Mouse (Mus musculus): ENCODE results near the gene Inpp5f.
"Not testable (repeated sequence)": the region's sequence is repeated elsewhere in the genome, so short reads cannot be mapped to it uniquely, and the experiment has no call there.

Gene Inpp5f

DNA sequence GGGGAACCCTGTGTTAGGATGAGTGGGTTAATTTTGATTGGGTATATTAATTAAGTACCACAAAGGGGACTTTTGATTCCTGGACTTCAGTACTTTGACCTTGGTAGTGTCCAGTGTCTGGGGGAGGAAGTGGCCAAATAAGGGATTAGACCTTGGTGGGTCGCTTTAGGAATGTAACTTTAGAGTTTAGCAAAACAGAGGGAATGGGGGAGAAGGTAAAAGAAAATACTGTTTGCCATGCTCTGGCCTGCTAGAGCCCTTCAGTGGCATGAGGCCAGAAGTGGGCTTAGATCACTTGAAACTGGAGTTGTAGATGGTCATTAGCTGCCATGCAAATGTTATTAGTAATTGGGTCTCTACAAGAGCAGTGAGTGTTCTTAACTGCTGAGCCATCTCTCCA is 45.8 kb downstream of the Inpp5f start:
- DNase-seq (ENCODE audit: extremely low spot score, low spot score) = no peak

DNA sequence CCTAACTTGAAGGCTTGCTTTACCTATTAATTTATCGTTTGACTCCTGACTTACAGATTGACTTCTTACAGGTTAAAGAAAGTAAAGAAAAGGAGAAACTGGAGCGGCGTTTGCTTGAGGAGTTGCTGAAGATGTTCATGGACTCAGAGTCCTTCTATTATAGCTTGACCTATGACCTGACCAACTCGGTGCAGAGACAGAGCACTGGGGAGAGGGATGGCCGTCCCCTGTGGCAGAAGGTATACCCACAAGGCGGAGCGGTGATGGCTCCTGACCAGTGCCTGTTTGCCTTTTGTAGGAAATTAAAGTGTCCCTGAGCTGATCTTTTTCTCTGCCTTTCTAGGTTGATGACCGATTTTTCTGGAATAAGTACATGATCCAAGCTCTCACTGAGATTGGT is 52.8 kb downstream of the Inpp5f start:
- no peak for DNase-seq (ENCODE audit: extremely low spot score, low spot score)

- DNase-seq (ENCODE audit: extremely low spot score, low spot score) = no peak
Measured at GRCm38 (mm10) chr7:128664861-128665377, 53.8 kb downstream of the Inpp5f start.

DNA sequence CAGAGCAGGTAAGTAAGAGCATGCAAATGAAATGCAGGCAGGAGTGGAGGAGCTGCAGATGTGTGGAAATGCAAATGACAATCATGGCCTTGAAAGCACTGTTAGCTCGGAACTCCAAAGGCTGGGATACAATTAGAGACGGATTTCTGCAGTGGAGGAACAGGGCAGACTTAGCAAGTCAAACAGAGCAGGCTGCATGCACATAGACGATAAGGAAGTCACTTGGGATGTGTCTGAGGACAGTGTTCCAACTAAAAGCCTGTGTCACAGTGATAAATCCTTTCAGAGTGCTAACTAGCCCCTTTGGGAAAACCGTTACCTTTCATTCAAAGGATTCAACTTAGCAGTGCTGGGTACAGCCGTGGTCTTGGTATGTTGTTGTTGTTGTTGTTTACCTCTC is 56.7 kb downstream of the Inpp5f start:
- no peak for DNase-seq (ENCODE audit: extremely low spot score, low spot score)

DNA sequence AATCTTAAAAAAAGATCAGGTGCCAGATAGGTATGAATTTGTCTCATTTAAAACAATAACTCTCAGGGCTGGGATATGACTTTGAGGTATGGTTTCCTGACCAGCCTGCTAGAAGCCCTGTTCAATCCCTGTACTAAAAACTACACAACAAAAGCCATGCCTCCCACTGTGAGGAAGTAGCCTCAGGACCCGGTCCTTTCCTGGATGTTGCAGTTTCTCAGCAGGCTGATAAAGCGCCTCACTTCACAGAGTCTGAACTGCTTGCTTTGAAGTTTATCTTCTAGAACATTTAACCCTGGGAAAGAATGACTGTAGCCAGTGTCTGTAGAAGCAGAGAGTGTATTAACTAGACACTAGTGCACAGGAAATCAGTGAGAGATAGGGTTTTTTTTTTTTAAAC is 57.7 kb downstream of the Inpp5f start:
- DNase-seq (ENCODE audit: extremely low spot score, low spot score) = no peak

DNA sequence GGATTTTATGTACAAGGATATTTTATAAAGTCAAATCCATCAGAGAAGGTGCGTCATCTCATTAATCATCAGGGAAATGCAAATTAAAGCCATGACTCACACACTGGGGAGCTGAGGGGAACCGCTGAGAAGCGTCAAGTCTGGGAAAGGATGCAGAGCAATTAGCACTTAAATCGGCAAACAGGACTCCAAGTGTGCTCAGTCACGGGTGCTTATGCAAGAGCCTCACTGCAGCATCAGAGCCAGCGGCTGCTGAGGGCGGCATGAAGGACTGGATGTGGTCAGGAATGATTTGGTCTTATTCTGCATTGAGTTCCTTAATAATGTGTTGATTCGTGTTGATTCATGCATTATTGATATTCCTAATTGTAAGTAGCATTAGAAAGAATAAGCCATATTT is 60.8 kb downstream of the Inpp5f start:
- no peak for DNase-seq (ENCODE audit: extremely low spot score, low spot score)

- peak; percentile 44 for DNase-seq (ENCODE audit: extremely low spot score, low spot score)
Measured at GRCm38 (mm10) chr7:128672408-128673010, 61.4 kb downstream of the Inpp5f start.

DNA sequence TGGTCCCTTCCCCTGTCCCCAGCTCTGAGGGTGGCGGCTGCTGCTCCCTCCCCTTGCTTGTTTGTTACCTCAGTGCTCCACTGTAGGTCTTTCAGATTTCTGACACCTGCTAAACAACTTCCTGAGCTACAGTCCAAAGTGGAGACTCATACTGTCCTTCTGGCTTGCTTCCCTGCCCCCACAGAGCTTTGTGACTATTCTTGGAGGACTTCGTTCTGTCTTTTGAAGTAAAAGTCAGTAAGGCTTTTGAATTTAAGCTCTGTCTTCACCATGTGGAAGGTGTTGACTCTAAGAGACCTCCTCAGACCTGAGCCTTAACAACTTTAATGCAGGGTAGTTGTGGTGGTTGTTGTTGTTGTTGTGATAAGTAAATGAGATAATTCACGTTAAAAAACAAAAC is 67.4 kb downstream of the Inpp5f start:
- no peak for DNase-seq (ENCODE audit: extremely low spot score, low spot score)

- peak; percentile 78 for DNase-seq (ENCODE audit: extremely low spot score, low spot score)
Measured at GRCm38 (mm10) chr7:128687821-128688564, 76.9 kb downstream of the Inpp5f start.

- no peak for DNase-seq (ENCODE audit: extremely low spot score, low spot score)
Measured at GRCm38 (mm10) chr7:128689347-128689746, 78.2 kb downstream of the Inpp5f start.

DNA sequence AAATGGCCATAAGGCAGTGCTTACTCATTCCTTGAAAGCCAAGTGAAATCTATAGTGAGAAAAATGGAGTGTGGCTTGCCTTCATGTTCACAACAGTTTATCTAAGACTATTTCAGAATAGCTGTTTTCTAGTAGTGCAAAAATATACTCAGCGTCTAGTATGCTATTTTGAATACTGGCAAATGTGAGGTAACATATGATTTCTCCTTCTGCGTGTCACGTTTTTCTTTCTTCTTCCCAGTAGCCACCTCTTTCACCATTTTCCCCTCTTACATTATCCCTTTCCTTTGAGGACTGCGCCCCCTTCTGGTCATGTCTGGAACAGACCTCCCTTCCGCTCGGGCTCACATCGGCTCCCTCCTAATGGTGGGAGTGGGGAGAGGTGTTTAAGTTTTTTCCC is 78.9 kb downstream of the Inpp5f start:
- peak; percentile 88 for DNase-seq (ENCODE audit: extremely low spot score, low spot score)

DNA sequence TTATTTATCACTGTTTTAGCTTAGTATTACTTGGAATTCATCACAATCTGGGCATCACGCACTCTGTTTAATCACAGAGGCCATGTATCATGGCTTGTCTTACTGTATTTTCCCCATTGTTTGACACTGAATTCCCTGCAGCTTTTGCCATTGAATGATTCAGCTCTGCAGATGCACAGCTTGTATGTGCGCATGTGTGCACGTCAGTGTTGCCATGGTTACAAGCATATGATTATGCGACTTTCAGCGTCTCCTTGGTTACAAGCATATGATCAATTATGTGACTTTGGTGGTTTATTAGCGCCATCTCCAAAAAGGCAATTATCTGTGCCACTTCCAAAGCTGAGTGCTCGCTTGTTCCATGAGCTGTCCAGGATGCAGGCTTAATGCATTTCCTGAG is 79.7 kb downstream of the Inpp5f start:
- peak; percentile 24 for DNase-seq (ENCODE audit: extremely low spot score, low spot score)

- no peak for DNase-seq (ENCODE audit: extremely low spot score, low spot score)
Measured at GRCm38 (mm10) chr7:128692163-128692562, 81.0 kb downstream of the Inpp5f start.

DNA sequence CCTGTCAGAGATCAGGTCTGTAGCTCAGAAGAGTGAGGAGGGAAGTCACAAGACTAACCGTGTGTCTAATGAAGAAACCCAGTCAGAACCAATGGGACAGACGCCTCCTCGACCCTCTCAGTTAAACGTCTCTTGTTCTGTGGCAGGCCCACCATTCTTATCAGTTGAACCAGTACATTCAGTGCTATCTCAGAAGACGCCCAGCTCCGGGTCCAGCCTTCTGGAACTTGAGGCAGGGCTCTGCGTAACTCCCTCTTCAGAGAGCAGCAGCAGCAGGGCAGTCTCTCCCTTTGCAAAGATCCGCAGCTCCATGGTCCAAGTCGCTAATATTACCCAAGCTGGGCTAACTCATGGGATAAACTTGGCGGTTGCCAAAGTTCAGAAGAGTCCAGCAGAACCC is 83.7 kb downstream of the Inpp5f start:
- no peak for DNase-seq (ENCODE audit: extremely low spot score, low spot score)

GRCm38 (mm10) chr7:128699959-128700358 is 88.8 kb downstream of the Inpp5f start:
- not testable (repeated sequence) for DNase-seq (ENCODE audit: extremely low spot score, low spot score)

DNA sequence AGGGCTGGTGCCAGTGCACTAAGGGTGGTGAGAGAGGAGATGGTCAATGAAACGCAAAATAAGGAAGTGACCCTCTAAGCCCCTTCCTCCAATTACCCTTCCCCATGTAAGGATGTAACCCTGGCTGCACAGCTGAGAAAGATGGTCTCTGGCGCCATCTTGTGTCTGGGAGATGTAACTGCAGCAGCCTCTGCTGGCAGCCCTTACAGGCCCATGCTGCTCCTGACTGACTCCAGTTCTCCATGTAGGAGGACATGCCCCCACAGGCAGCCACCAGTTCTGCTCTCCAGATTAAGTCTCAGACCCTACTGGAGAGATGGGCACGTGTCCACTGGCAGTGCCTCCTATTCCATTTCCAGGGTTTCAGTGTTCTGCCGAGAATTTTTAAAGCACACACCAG is 94.6 kb downstream of the Inpp5f start:
- peak; percentile 65 for DNase-seq (ENCODE audit: extremely low spot score, low spot score)

GRCm38 (mm10) chr7:128717991-128718390 is 106.9 kb downstream of the Inpp5f start:
- no peak for DNase-seq (ENCODE audit: extremely low spot score, low spot score)

DNA sequence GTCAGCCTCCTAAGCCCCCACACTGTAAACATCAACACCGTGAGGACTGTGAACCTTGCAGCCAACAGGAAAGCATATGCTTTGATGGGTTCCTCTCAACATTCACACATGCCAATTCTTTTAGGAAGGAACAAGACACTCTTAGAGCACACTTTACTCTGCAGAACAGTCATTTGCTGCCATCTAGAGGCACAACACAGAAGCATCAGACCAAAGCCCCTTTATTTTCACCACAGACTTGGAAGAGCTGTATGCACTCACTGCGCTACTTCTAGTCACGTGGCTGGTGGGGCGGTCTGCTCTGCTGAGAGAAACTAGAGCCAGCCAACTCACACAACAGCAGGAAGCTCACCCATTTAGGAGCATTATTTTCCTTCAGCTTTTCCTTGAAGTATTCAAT is 113.6 kb downstream of the Inpp5f start:
- peak; percentile 26 for DNase-seq (ENCODE audit: extremely low spot score, low spot score)

DNA sequence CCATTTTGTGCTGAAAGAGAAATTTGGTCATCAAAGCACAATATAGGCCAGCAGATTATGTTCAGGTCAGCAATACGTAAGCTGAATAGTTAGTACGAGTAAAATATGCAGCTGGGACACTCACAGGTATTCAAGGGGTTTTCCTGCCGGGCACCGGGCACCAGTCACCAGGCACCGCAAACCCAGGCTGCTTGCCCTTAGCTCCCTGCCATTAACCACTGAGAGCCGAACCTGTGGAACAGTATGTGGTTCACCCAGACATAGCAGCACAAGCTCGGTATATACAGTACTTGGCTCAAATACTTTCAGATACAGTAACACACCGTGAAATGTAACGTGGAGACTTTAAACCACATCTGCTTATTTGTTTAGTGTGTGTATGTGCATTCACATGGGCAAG is 114.1 kb downstream of the Inpp5f start:
- DNase-seq (ENCODE audit: extremely low spot score, low spot score) = no peak

DNA sequence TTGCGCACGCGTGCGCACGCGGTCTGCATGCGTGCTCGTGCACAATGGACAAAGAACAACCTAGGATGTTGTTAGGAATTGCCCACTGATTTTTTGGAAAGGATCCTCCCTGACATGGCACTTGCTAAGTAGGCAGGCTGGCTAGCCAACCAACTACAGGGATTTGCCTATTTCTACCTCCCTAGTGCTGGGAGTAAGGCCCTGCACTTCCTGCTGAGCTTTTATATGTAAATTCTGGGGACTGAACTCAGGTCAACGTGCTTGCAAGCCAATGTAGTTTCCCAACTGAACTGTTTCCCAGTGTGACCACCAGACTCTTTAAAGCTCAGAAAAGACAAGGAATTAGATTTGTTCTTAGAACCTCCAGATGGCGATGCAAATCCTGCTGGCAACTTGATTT is 115.9 kb downstream of the Inpp5f start:
- DNase-seq (ENCODE audit: extremely low spot score, low spot score) = no peak

- DNase-seq (ENCODE audit: extremely low spot score, low spot score) = no peak
Measured at GRCm38 (mm10) chr7:128727701-128728100, 116.6 kb downstream of the Inpp5f start.

DNA sequence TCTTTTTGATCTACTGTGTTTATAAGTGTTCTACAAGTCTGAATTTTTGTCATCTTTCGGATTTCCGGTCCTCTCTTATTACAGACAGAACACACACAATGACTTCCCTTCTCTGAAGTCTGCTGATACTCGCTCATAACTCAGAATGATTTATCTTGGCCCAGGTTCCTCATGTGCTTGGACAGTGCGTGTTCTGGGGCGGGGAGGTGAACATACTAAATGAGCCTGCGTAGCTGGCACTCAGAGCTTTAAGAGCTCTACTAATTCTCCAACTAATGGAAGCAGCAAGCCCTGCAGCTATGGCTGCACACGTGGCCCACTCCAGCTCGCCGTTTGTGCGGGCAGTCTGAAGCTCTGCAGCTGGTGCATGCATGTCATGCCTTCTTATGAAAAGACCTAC is 117.6 kb downstream of the Inpp5f start:
- DNase-seq (ENCODE audit: extremely low spot score, low spot score) = no peak

GRCm38 (mm10) chr7:128731585-128731984 is 120.5 kb downstream of the Inpp5f start:
- DNase-seq (ENCODE audit: extremely low spot score, low spot score) = no peak

Data from neural tube, embryonic 10.5 days (tissue).